Mouse (Mus musculus): ENCODE data around the gene Mfsd8.
"Not testable (repeated sequence)": the region's sequence is repeated elsewhere in the genome, so short reads cannot be mapped to it uniquely, and the experiment has no call there.

The Mfsd8 gene

GRCm38 (mm10) chr3:40846473-40846956, at the start of gene Mfsd8:
Gene Mfsd8, minus strand, starts transcription at chr3:40846886.
- DNase-seq (ENCODE audit: low spot score), result peak; percentile 89

DNA sequence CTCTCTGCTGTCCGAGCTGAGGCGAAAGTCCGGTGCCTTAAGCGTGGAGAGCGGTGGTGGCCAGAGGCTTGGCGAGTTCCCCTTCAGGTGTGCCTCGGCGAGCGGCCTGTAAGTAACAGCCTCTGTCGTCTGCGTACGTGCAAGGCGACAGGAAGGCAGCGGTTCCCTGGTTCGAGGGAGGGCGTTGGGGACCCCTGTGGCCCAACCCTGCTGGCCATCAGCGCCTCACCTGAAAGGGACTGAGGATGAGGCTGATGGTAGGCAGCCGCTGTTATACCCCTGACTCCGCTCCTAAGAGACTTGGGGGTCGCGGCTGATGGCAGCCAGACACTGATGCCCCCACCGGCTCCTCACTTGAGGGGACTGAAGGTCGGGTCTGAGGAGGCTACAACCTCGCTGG, 47.6 kb upstream of the Mfsd8 start:
- DNase-seq (ENCODE audit: low spot score), result not testable (repeated sequence)

DNA sequence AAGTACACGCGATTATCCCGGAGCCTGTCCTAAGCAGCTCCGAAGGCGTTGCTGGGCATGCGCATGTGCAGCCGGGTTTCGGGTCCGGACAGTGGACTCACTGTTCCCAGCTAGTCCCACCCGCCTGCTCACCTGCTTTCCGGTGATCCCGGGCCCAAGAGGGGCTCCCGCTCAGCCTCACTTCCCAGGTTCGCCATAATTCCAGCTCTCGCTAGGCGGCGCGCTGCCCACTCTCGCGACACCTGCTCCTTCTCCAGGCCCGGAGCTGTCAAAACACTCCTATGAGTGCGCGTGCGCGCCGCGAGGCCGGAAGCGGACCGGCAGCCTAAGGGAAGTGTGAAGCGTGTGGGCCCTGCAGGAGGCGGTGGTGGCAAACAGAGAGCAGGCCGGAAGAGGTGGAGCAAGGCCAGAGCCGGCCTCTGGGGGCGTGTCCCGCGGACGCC, 47.2 kb upstream of the Mfsd8 start:
- DNase-seq (ENCODE audit: low spot score), result peak; percentile 95

GRCm38 (mm10) chr3:40853123-40853738, 6.5 kb upstream of the Mfsd8 start:
- not testable (repeated sequence) for DNase-seq (ENCODE audit: low spot score)

- DNase-seq (ENCODE audit: low spot score), result not testable (repeated sequence)
Observed at GRCm38 (mm10) chr3:40847936-40848335, 1.2 kb upstream of the Mfsd8 start.

DNA sequence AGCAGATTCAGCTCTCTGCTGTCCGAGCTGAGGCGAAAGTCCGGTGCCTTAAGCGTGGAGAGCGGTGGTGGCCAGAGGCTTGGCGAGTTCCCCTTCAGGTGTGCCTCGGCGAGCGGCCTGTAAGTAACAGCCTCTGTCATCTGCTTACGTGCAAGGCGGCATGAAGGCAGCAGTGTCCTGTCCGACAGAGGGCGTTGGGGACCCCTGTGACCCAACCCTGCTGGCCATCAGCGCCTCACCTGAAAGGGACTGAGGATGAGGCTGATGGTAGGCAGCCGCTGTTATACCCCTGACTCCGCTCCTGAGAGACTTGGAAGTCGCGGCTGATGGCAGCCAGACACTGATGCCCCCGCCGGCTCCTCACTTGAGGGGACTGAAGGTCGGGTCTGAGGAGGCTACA, 332 bp upstream of the Mfsd8 start:
- peak; percentile 34 for DNase-seq (ENCODE audit: low spot score)

- DNase-seq (ENCODE audit: low spot score), result not testable (repeated sequence)
Observed at GRCm38 (mm10) chr3:40846957-40847017, 101 bp upstream of the Mfsd8 start, which contains the start of gene Abhd18. Gene Abhd18, plus strand, starts transcription at chr3:40846970.

DNA sequence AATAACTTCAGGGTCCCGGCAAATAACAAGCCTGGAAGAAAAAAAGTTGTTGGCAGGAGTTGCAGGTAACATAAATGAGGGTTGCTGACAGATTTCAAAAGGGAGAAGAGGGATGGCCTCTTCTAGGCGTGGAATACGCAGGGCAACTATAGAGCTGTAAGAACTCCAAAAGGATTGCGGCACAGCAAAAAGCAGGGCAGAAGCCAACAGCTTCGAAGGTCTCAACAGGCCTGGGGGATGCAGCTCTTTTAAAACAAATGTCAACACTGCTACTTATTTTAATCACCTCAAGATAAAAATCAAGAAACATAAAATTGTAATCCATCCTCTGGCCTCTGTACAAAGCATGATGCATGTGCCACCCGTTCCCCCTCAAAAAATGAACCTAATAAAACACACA, 1.2 kb downstream of the Mfsd8 start:
- DNase-seq (ENCODE audit: low spot score), result not testable (repeated sequence)

DNA sequence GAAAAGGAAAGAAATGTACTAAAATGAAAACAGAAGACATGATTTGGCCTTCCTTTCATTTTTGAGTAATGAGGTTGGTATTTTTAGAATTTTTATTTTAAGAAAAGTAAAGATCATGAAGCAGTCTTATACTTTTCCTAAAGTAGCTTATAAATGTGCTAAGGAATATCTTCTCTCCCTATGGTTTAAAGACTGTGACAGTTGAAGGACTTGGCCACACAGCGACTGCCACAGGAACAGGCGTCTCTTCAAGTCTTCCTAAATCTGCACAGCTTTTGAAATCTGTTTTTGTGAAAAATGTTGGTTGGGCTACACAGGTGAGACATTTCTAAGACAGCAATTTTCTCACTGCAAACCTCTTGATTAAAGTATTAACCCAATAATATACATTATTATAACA, 33.4 kb downstream of the Mfsd8 start:
- no peak for DNase-seq (ENCODE audit: low spot score)

- DNase-seq (ENCODE audit: low spot score), result no peak
Observed at GRCm38 (mm10) chr3:40809894-40810293, 36.8 kb downstream of the Mfsd8 start.

DNA sequence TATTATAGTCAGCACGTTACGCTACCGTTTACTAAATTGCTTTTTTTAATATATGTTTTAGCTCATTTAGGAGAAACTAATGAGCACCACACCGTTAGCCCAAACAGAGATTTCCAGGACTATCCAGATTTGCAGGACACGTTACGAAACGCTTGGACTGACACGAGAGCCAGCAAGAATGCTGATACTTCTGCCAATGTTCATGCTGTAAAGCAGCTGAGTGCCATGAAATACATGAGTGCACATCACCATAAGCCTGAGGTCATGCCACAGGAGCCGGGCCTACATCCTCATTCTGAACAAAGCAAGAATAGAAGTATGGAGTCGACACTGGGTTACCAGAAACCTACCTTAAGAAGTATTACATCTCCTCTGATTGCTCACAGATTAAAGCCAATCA, 38.0 kb downstream of the Mfsd8 start:
- DNase-seq (ENCODE audit: low spot score), result no peak

- no peak for DNase-seq (ENCODE audit: low spot score)
Observed at GRCm38 (mm10) chr3:40806871-40807270, 39.8 kb downstream of the Mfsd8 start.

- no peak for DNase-seq (ENCODE audit: low spot score)
Observed at GRCm38 (mm10) chr3:40800373-40800823, 46.3 kb downstream of the Mfsd8 start.

DNA sequence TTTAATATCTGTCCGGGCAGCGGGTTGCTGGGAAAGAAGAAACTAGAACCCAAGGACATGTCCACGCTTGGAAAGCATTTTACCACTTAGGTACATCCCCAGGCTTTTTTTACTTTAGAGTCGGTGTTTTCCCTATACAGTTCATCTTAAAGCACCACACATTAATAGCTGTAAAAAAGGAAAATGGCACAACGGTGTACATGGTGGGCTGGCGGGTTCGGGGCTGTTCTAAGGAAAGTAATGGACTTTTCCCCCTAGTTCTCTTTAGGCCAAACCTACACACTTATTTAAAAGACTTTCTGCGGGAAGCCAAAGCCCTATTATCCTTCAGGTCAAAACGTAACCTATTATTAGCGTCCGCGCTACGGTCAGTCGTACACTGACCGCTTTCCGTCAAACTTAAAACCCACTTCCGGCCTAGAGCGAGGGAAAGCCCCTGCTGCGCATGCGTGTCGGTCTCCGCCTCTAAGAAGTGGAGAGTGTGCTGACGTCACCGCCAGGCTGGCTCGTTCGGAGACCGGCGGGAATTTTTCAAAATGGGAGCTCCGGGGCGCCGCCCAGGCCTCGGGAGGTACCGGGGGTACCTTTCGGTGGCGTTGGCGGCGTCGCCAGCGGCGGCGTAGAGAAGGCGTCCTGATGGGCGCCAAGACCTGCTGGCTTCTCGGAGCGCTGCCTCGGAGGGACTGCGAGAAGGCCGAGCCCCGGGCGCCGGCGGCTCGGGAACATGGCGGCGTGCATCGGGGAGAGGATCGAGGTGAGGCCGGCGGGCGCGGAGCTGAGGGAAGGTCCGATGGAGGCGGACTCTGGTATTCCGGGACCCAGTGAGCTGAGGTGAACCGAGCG, 46.9 kb downstream of the Mfsd8 start, which contains the start of gene Plk4:
Gene Plk4 (plus strand): TSS at position 490 of the 843 bp plus-strand sequence.
- peak; percentile 91 for DNase-seq (ENCODE audit: low spot score)

GRCm38 (mm10) chr3:40798500-40798899, 48.2 kb downstream of the Mfsd8 start:
- DNase-seq (ENCODE audit: low spot score), result no peak

DNA sequence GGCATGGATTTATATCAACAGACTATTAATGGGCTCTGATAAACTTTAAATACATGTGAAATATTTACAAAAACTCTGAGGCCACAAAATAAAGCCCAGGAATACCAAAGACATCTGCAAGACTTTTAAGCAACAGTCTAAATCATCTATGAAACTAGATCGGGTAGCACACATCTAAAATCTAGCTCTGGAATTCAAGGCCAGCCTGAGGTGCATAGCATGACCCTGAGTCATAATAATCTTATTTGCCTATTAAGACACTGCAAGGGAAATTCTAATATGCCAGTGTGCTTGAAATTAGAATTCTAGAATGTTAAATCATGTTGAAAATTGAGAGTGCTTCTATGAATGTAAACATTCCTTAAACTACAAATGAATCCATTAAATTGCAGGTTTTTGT, 48.6 kb downstream of the Mfsd8 start:
- DNase-seq (ENCODE audit: low spot score), result no peak

GRCm38 (mm10) chr3:40793783-40794182, 52.9 kb downstream of the Mfsd8 start:
- DNase-seq (ENCODE audit: low spot score), result no peak

All from ovary, postnatal 14 days (tissue).